Mouse (Mus musculus) stomach, postnatal 0 days (tissue): ENCODE results near the gene Ninj2. TPM values are rescaled to one million over a fixed set of nuclear protein-coding genes. Genes with fewer than 3 reads are reported as not detected.

Experiments used
- ATAC-seq: fragments of 200-750 bp; cut with Nextera tagmentation; 2 replicates; pipeline ENCODE4 v1.8.0; 2017; ENCODE audit not compliant: low FRiP score, low TSS enrichment
- DNase-seq: peaks from one replicate; pipeline ENCODE4 v3.0.0-alpha.2; 2016; ENCODE audit warnings: low spot score
- H3K27ac ChIP-seq: fragments of 300-500 bp; sonication (generic); replicated peaks from 2 replicates; pipeline ENCODE4 v1.5.1; 2014; ENCODE audit warnings: mild to moderate bottlenecking, control low read depth
- H3K27me3 ChIP-seq: fragments of 300-500 bp; sonication (generic); 2 replicates; pipeline ENCODE4 v1.6.1; 2014; ENCODE audit warnings: low read length; ENCODE audit not compliant: control insufficient read depth, insufficient read depth
- H3K36me3 ChIP-seq: fragments of 300-500 bp; sonication (generic); 2 replicates; pipeline ENCODE4 v1.6.1; 2014; ENCODE audit warnings: low read length, mixed read lengths; ENCODE audit not compliant: control insufficient read depth, insufficient read depth
- H3K4me1 ChIP-seq: fragments of 300-500 bp; sonication (generic); replicated peaks from 2 replicates; pipeline ENCODE4 v1.6.1; 2014; ENCODE audit warnings: antibody characterized with exemption; ENCODE audit not compliant: control insufficient read depth, insufficient read depth
- H3K4me2 ChIP-seq: fragments of 300-500 bp; sonication (generic); replicated peaks from 2 replicates; pipeline ENCODE4 v1.6.1; 2014; ENCODE audit warnings: low read depth, mild to moderate bottlenecking, control low read depth, moderate library complexity
- H3K4me3 ChIP-seq: fragments of 300-500 bp; sonication (generic); 2 replicates; pipeline ENCODE4 v1.5.1; 2014; ENCODE audit warnings: low read depth, low read length, control low read depth
- H3K9ac ChIP-seq: fragments of 300-500 bp; sonication (generic); 2 replicates; pipeline ENCODE4 v1.6.1; 2014; ENCODE audit warnings: mild to moderate bottlenecking, low read length, control low read depth, mixed read lengths
- H3K9me3 ChIP-seq: fragments of 300-500 bp; sonication (generic); 2 replicates; pipeline ENCODE4 v1.6.1; 2016; ENCODE audit warnings: low read length; ENCODE audit not compliant: control insufficient read depth
- CTCF ChIP-seq: IDR thresholded peaks from 2 replicates; pipeline ENCODE4 v1.5.1; 2016; ENCODE audit warnings: antibody characterized with exemption, low read depth, mild to moderate bottlenecking, moderate library complexity
- EP300 ChIP-seq: optimal IDR thresholded peaks from 2 replicates; pipeline ENCODE3; 2016; ENCODE audit warnings: antibody characterized with exemption
- WGBS: fragments of 180-500 bp; shearing (Covaris S2); extraction: QIAGEN DNeasy Blood & Tissue Kit; methylation state at CpG from one replicate; pipeline ENCODE4 v1.1.7; 2014; 5-methylcytosine and 5-hydroxymethylcytosine counted together
- polyA plus RNA-seq: library from polyadenylated mRNA; unstranded; fragments of >200 nt; fragmentation: Nextera tagmentation; extraction: Ambion mirVana; gene quantifications from 2 replicates; pipeline ENCODE4 v1.2.1, GENCODE M21; 2015

The Ninj2 gene
- polyA plus RNA-seq, 1 experiment from 2014 or later: not detected

GRCm38 (mm10) chr6:120101221-120101620, 8.1 kb downstream of the Ninj2 start:
- no peaks in the 10 kb centered on the region for H3K9me3 ChIP-seq
- H3K4me3 ChIP-seq: no peak overlapping the region
- TF ChIP-seq EP300: no peak
- TF ChIP-seq CTCF: no peak
- DNase-seq (no peak), ATAC-seq (no peak)
- H3K27me3 ChIP-seq: no peaks in the 10 kb centered on the region
- H3K9ac ChIP-seq: no peak overlapping the region
- WGBS: 78% methylated on average over 12 of the region's 12 CpGs
- no peaks in the 10 kb centered on the region for H3K36me3 ChIP-seq
- H3K4me1 ChIP-seq: no peaks in the 10 kb centered on the region
- no peak overlapping the region for H3K27ac ChIP-seq
- no peak overlapping the region for H3K4me2 ChIP-seq

GRCm38 (mm10) chr6:120101996-120102395, 8.8 kb downstream of the Ninj2 start:
- Histone ChIP-seq H3K4me3 (no peak overlapping the region), H3K4me1 (no peaks in the 10 kb centered on the region), H3K9me3 (no peaks in the 10 kb centered on the region), H3K27me3 (no peaks in the 10 kb centered on the region), H3K27ac (no peak overlapping the region), H3K36me3 (no peaks in the 10 kb centered on the region), H3K9ac (no peak overlapping the region), H3K4me2 (no peak overlapping the region)
- ATAC-seq: no peak
- 81% methylated on average over 6 of the region's 6 CpGs for WGBS
- no peak for DNase-seq
- TF ChIP-seq EP300 (no peak), CTCF (no peak)

- H3K27ac ChIP-seq: no peak overlapping the region
- no peak overlapping the region for H3K4me2 ChIP-seq
- ATAC-seq (no peak), DNase-seq (no peak)
- TF ChIP-seq EP300: no peak
- no peak for TF ChIP-seq CTCF
- H3K36me3 ChIP-seq: no peaks in the 10 kb centered on the region
- 33% methylated on average over 1 of the region's 1 CpGs for WGBS
- H3K9me3 ChIP-seq: no peaks in the 10 kb centered on the region
- no peaks in the 10 kb centered on the region for H3K4me1 ChIP-seq
- H3K27me3 ChIP-seq: no peaks in the 10 kb centered on the region
- H3K9ac ChIP-seq: no peak overlapping the region
- no peak overlapping the region for H3K4me3 ChIP-seq
Observed at GRCm38 (mm10) chr6:120103104-120103503, 10.0 kb downstream of the Ninj2 start.

GRCm38 (mm10) chr6:120105055-120105454, 11.9 kb downstream of the Ninj2 start:
- no peak overlapping the region for H3K27ac ChIP-seq
- no peak overlapping the region for H3K4me2 ChIP-seq
- no peaks in the 10 kb centered on the region for H3K36me3 ChIP-seq
- no peak for TF ChIP-seq EP300
- TF ChIP-seq CTCF: no peak
- no peaks in the 10 kb centered on the region for H3K27me3 ChIP-seq
- H3K4me1 ChIP-seq: peaks cover 2% of the 10 kb centered on the region; the same call in 1 of the 2 replicates
- ATAC-seq: no peak
- H3K9ac ChIP-seq: no peak overlapping the region
- no peak for DNase-seq
- H3K4me3 ChIP-seq: no peak overlapping the region
- H3K9me3 ChIP-seq: no peaks in the 10 kb centered on the region

GRCm38 (mm10) chr6:120107586-120107985, 14.4 kb downstream of the Ninj2 start:
- TF ChIP-seq EP300 (no peak), CTCF (no peak)
- ATAC-seq (no peak), DNase-seq (no peak)
- Histone ChIP-seq H3K4me1 (peaks cover 2% of the 10 kb centered on the region; the same call in 1 of the 2 replicates), H3K9me3 (no peaks in the 10 kb centered on the region), H3K4me3 (no peak overlapping the region), H3K9ac (no peak overlapping the region), H3K4me2 (no peak overlapping the region), H3K36me3 (no peaks in the 10 kb centered on the region), H3K27ac (no peak overlapping the region), H3K27me3 (no peaks in the 10 kb centered on the region)
- 64% methylated on average over 5 of the region's 5 CpGs for WGBS

- Histone ChIP-seq H3K9me3 (no peaks in the 10 kb centered on the region), H3K4me3 (no peak overlapping the region), H3K9ac (no peak overlapping the region), H3K36me3 (no peaks in the 10 kb centered on the region), H3K27ac (no peak overlapping the region), H3K4me2 (no peak overlapping the region), H3K4me1 (peaks cover 2% of the 10 kb centered on the region; the same call in 1 of the 2 replicates), H3K27me3 (no peaks in the 10 kb centered on the region)
- TF ChIP-seq EP300 (no peak), CTCF (no peak)
- WGBS: 48% methylated on average over 6 of the region's 6 CpGs
- ATAC-seq (no peak), DNase-seq (no peak)
Observed at GRCm38 (mm10) chr6:120108061-120108460, 14.9 kb downstream of the Ninj2 start.
